23 mouse cellular contexts compared by ENCODE assay signal in the genomic region with DNA sequence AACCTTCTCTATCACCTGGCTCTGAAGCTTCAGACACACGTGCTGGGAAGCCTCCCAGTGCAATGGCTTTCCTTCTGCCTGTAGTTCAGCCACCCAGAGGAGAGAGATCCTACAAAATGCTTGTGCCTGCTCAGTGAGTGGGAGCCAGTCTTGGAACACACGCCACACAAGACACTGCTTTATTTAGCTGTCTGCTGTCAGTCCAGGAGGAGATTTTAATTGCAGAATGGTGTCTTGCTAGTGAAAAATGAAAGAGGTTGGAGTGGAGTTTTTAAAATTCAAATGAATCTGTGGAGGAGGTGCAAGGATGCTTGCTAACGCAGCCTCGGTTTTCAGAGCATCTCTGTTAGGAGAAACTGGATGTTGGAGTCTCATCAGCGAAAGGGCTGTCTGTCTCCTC. TPM values are rescaled to one million over a fixed set of nuclear protein-coding genes. Genes with fewer than 3 reads are reported as not detected.
DNase-seq lines count a peak whose midpoint lies in the region; ATAC-seq lines count a peak whose summit lies in the region.
"Had no signal": no experiment of that assay in that cellular context is flagged by ENCODE, and none has a peak within 500 bp of the region (broad histone marks: within the 10 kb centered on the region; RNA-seq: fewer than 3 reads in every experiment).

No protein-coding gene starts in this region.

- ATAC-seq in forebrain, embryonic 16.5 days: no peak
- ATAC-seq in forebrain, embryonic 14.5 days: no peak
- peak; percentile 98 for ATAC-seq in frontal cortex, adult (ENCODE audit: low TSS enrichment)
- ATAC-seq in hindbrain, embryonic 11.5 days (ENCODE audit: low FRiP score): no peak
- ATAC-seq: hindbrain, embryonic 16.5 days; midbrain, embryonic 13.5 days had no signal

- WGBS in forebrain, embryonic 16.5 days: 62% methylated on average over 5 of the region's 5 CpGs
- WGBS in forebrain, embryonic 14.5 days: 69% methylated on average over 5 of the region's 5 CpGs
- 80% methylated on average over 5 of the region's 5 CpGs for WGBS in hindbrain, embryonic 11.5 days

- no peak overlapping the region for H3K9ac ChIP-seq in forebrain, embryonic 16.5 days (replicated peaks; ENCODE audit: low read depth, low read length)
- H3K9ac ChIP-seq in forebrain, embryonic 14.5 days (ENCODE audit: low read length): no peak overlapping the region
- no peak overlapping the region for H3K9ac ChIP-seq in hindbrain, embryonic 11.5 days (ENCODE audit: low read depth, low read length)
- H3K9ac ChIP-seq: limb, embryonic 15.5 days; midbrain, embryonic 13.5 days had no signal

- no peaks in the 10 kb centered on the region for H3K9me3 ChIP-seq in forebrain, embryonic 16.5 days (ENCODE audit: control insufficient read depth, low read length)
- H3K9me3 ChIP-seq in forebrain, embryonic 14.5 days (replicated peaks; ENCODE audit: control insufficient read depth, low read length): no peaks in the 10 kb centered on the region
- no peaks in the 10 kb centered on the region for H3K9me3 ChIP-seq in hindbrain, embryonic 11.5 days (ENCODE audit: control insufficient read depth, low read length)
- H3K9me3 ChIP-seq: limb, embryonic 15.5 days; midbrain, embryonic 13.5 days had no signal

- peak overlapping the region; percentile 41; the same call in 1 of the 2 replicates for H3K27ac ChIP-seq in forebrain, embryonic 16.5 days (ENCODE audit: low read length)
- no peak overlapping the region for H3K27ac ChIP-seq in forebrain, embryonic 14.5 days (ENCODE audit: low read depth, low read length)
- no peak overlapping the region for H3K27ac ChIP-seq in hindbrain, embryonic 11.5 days (ENCODE audit: low read depth, low read length)
- H3K27ac ChIP-seq: heart, adult 2 months; limb, embryonic 15.5 days; midbrain, embryonic 13.5 days had no signal

- no peak for DNase-seq in forebrain, embryonic 14.5 days (ENCODE audit: low spot score)
- DNase-seq in layer of hippocampus, adult 9-11 months: peak; percentile 71
- peak; percentile 65 to 84 for DNase-seq in right cerebral cortex, postnatal 10 days (ENCODE audit: low spot score in 2 of 2)
- DNase-seq in hindbrain, embryonic 11.5 days (ENCODE audit: low spot score): no peak
- DNase-seq in heart, adult 18-20 months: no peak
- DNase-seq in ovary, postnatal 10 days (ENCODE audit: low spot score): no peak
- DNase-seq: adrenal gland, postnatal 36 days; cerebellum, postnatal 14 days; heart, adult 2 months; heart, postnatal 14 days; kidney, adult 9 months; lung, adult 18-20 months; lung, postnatal 4 days; thymus, postnatal 25 days had no signal

- H3K4me2 ChIP-seq in forebrain, embryonic 16.5 days (ENCODE audit: low read length): no peak overlapping the region
- H3K4me2 ChIP-seq in forebrain, embryonic 14.5 days (ENCODE audit: low read length): no peak overlapping the region
- no peak overlapping the region for H3K4me2 ChIP-seq in hindbrain, embryonic 11.5 days (replicated peaks; ENCODE audit: low read depth, low read length)
- H3K4me2 ChIP-seq: limb, embryonic 15.5 days; midbrain, embryonic 13.5 days had no signal

- H3K27me3 ChIP-seq in forebrain, embryonic 16.5 days (replicated peaks; ENCODE audit: control insufficient read depth, insufficient read depth, low read length): no peaks in the 10 kb centered on the region
- H3K27me3 ChIP-seq in forebrain, embryonic 14.5 days (replicated peaks; ENCODE audit: control insufficient read depth, insufficient read depth, low read length): no peaks in the 10 kb centered on the region
- H3K27me3 ChIP-seq in hindbrain, embryonic 11.5 days (ENCODE audit: control insufficient read depth, insufficient read depth, low read length): no peaks in the 10 kb centered on the region
- H3K27me3 ChIP-seq: limb, embryonic 15.5 days; midbrain, embryonic 13.5 days had no signal

- peaks cover 5% of the 10 kb centered on the region; the same call in 1 of the 2 replicates for H3K4me1 ChIP-seq in forebrain, embryonic 16.5 days (replicated peaks; ENCODE audit: control insufficient read depth, insufficient read depth, low read length)
- H3K4me1 ChIP-seq in forebrain, embryonic 14.5 days (ENCODE audit: control insufficient read depth, insufficient read depth, low read length): no peaks in the 10 kb centered on the region
- no peaks in the 10 kb centered on the region for H3K4me1 ChIP-seq in hindbrain, embryonic 11.5 days (replicated peaks; ENCODE audit: control insufficient read depth, insufficient read depth, low read length)
- H3K4me1 ChIP-seq: limb, embryonic 15.5 days; midbrain, embryonic 13.5 days had no signal

- H3K36me3 ChIP-seq in forebrain, embryonic 16.5 days (ENCODE audit: control insufficient read depth, insufficient read depth): no peaks in the 10 kb centered on the region
- H3K36me3 ChIP-seq in forebrain, embryonic 14.5 days (ENCODE audit: control insufficient read depth, insufficient read depth, low read length): no peaks in the 10 kb centered on the region
- no peaks in the 10 kb centered on the region for H3K36me3 ChIP-seq in hindbrain, embryonic 11.5 days (ENCODE audit: control insufficient read depth, insufficient read depth, low read length)
- H3K36me3 ChIP-seq: limb, embryonic 15.5 days; midbrain, embryonic 13.5 days had no signal

- H3K4me3 ChIP-seq in forebrain, embryonic 16.5 days (replicated peaks; ENCODE audit: low read length): no peak overlapping the region
- H3K4me3 ChIP-seq in forebrain, embryonic 14.5 days (ENCODE audit: low read depth, low read length): no peak overlapping the region
- H3K4me3 ChIP-seq in hindbrain, embryonic 11.5 days (ENCODE audit: low read depth, low read length): no peak overlapping the region
- H3K4me3 ChIP-seq: erythroblast, embryonic 14.5 days; heart, adult 2 months; limb, embryonic 15.5 days; midbrain, embryonic 13.5 days; myocyte had no signal

RNA-seq across cellular contexts. Expression of a gene that starts 29.9 kb away (rescaled TPM):
- polyA plus RNA-seq in forebrain, embryonic 16.5 days (2015; fragmentation: Nextera tagmentation; extraction: Ambion mirVana): 5.0 and 6.4 TPM in 2 replicates
- 2.4 and 3.6 TPM in 2 replicates for polyA plus RNA-seq in forebrain, embryonic 14.5 days (2014; fragmentation: Nextera tagmentation; extraction: Ambion mirVana)
- polyA plus RNA-seq in hindbrain, embryonic 11.5 days (2014; fragmentation: Nextera tagmentation; extraction: Ambion mirVana): 2.0 and 2.1 TPM in 2 replicates
- 1 to 10 TPM; 2.8 to 5.6 TPM for total RNA-seq in heart, adult 18-20 months (2021)
- total RNA-seq: CH12.LX; gastrocnemius, adult 8-10 months had no signal
- polyA plus RNA-seq: erythroblast, embryonic 14.5 days; myocyte had no signal

Comparison
In these comparisons a context has a peak if more than half of its experiments do, and no peak if none do; other contexts are left out.
1. DNase-seq: peak in layer of hippocampus, adult 9-11 months (single experiment) and right cerebral cortex, postnatal 10 days (2 of 2); none in forebrain, embryonic 14.5 days (single experiment), hindbrain, embryonic 11.5 days (single experiment), heart, adult 18-20 months (0 of 2) and ovary, postnatal 10 days (single experiment).